Mouse (Mus musculus) lung, adult 2 months (tissue): ENCODE data around the gene Prg4.

ENCODE experiments used
- CTCF ChIP-seq: fragments of 200-500 bp; IDR thresholded peaks from 2 replicates; pipeline ENCODE4 v1.5.1; 2011; ENCODE audit warnings: mild to moderate bottlenecking, low read length, control low read depth; ENCODE audit not compliant: insufficient read depth
- POLR2A ChIP-seq: fragments of 200-500 bp; IDR thresholded peaks from 2 replicates; pipeline ENCODE4 v1.6.1; 2011; ENCODE audit warnings: low read depth, mild to moderate bottlenecking, control low read depth, low read length, borderline replicate concordance; ENCODE audit errors: extremely low read depth

- TF ChIP-seq POLR2A, result no peak
- TF ChIP-seq CTCF, result no peak
Measured at GRCm38 (mm10) chr1:150469992-150470391, 4.0 kb upstream of the Prg4 start.
